Mouse (Mus musculus): ENCODE data around the gene Smim5.
"Not testable (repeated sequence)": the region's sequence is repeated elsewhere in the genome, so short reads cannot be mapped to it uniquely, and the experiment has no call there.

Gene Smim5

DNA sequence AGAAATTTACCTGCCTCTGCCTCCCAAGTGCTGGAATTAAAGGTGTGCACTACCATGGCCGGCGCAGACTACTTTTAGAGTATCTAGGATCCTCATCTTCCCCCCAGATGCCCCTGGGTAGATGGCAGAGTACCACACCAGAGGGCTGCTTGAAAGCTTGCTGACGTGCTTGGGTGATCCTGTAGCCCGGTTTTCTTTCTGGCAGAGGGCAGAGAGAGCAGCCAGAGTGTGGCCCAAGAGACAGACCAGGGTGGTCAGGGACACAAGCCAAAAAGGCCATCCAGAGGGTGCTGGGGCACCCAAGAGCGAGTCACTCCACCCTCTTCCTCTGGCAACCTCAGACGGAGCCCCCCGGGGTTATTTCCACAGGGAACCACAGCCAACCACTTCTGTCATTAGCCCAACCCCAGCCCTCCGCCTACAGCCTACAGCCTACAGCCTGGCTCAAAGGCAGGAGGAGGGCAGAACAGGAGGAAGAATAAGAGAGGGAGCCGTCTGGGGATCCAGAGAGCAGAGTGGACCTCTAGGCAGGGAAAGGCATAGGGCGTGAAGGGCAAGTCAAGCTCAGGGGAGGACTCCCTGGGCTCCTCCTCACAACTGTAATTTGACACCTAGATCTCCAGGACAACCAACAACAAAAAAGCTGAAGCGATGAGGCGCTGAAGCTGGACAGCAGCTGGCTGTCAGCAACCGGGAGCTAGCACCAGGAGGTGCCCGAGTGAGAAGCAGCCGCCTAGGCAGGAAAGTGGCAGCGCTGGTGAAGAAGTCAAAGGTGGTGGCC, at the start of gene Smim5:
TSS of gene Smim5 (plus strand) at position 481 of the 781 bp plus-strand sequence.
- DNase-seq (ENCODE audit: inconsistent age in 2 of 2, low spot score in 1 of 2) = peak in 1 of 2 experiments; percentile 61

DNA sequence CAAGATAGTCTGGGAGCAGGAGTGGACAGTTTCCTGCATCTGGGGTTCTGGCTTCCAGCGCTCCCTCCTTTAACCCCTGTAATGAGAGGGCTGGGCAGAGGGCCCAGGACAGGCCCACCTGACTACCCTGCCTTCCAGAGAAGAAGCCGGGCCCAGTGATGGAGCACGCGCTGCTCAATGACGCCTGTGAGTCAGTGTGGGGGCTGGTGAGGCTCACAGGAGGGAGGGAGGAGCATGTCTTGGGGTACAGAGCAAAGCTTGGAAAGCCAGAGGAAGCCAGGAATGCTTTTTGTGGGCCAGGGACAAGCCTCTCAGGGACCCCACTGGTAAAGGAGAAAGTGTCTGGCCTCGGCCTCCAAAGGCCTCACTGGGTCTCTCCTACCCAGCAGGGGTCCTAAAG, 45.1 kb upstream of the Smim5 start:
- DNase-seq (ENCODE audit: inconsistent age in 2 of 2, low spot score in 1 of 2) = no peak

DNA sequence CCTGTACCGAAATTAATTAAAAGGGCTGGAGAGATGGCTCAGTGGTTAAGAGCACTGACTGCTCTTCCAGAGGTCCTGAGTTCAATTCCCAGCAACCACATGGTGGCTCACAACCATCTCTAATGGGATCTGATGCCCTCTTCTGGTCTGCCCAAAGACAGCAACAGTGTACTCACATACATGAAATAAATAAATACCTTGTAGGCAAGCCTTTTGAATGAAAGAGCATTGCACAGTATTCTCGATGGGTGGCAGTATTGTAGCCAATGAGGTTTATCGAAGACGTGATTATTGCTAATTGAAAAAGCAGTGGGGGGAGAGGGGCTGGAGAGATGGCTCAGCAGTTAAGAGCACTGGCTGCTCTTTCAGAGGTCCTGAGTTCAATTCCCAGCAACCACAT, 42.6 kb upstream of the Smim5 start:
- not testable (repeated sequence) for DNase-seq (ENCODE audit: inconsistent age in 2 of 2, low spot score in 1 of 2)

DNA sequence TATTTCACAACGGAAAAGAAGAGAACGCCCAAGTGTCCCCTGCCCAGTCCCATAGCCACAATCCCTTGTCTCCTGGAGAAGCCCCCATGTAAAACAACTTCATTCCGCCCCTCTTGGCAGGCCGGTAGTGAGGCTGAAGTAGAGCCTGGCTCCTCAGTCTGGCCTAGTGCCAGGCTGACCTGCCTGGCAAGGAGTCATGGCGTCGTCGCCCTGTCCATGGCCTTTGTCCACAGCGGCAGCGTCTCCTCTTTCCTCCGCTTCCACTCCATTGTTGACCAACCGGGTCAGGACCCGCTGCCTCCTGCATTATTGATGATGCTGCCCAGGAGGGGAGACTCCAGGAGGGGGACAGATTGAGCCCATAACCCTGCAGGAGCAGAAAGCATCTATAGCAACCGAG, 41.8 kb upstream of the Smim5 start:
- DNase-seq (ENCODE audit: inconsistent age in 2 of 2, low spot score in 1 of 2) = peak in 1 of 2 experiments; percentile 43

DNA sequence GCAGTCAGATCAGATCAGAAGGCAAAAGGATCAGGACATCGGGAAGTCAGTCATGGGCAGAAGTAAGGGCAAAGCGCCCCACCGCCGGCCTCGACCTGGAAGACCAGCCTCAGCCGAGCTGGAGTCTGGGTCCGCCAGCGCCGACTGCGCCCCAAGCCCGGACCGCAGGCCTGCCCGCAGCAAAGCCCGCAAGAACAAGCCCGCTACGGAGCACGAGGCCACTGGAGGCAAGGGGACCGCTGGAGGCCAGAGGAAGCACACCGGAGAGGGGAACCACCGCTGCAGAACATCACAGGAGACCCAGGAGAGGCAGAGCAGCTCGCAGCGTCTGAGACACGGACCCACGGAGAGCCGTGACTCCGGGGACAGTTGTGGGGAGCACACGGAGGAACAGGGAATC, 41.4 kb upstream of the Smim5 start, which contains the start of gene Myo15b:
TSS of gene Myo15b (plus strand) at position 53 of the 400 bp plus-strand sequence.
- no peak for DNase-seq (ENCODE audit: inconsistent age in 2 of 2, low spot score in 1 of 2)

DNA sequence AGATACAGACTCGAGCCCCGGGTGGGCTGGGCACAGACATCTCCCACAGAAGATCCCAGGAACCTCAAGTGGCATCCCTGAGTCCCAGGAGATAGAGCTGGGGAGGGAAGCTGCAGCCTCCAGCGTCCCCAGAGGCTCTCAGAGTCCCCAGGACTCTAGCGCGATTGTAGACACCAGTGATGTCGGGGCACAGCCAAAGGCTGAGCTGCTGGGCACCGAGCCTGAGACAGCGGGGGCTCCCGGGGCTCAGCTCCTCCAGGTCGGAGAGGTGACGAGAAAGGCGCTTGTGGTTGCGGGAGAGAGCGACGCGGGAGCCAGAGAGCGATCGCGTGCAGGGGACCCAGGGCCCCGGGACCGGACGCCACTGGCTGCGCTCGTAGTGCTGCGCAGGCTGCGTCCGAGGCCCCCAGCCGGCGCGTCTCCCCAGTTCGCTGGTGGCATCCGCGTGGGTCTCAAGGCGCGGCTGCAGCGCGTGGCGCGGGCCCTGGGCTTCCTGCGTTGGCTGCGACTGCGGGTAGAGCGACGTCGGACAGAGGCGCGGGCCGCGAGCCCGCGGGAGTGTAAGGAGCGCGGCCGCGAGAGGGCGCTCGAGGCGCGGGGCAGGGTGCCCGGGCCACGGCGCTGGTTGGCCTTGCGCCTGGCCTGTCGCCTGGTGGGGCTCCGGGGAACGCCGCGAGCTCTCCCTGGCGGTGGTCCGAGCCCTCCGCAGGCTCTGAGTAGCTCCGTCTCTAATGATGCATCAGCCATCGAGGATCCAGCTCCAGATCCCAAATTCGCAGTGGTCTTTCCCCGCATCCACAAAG, 40.4 kb upstream of the Smim5 start:
- peak; percentile 91 to 95 for DNase-seq (ENCODE audit: inconsistent age in 2 of 2, low spot score in 1 of 2)

DNA sequence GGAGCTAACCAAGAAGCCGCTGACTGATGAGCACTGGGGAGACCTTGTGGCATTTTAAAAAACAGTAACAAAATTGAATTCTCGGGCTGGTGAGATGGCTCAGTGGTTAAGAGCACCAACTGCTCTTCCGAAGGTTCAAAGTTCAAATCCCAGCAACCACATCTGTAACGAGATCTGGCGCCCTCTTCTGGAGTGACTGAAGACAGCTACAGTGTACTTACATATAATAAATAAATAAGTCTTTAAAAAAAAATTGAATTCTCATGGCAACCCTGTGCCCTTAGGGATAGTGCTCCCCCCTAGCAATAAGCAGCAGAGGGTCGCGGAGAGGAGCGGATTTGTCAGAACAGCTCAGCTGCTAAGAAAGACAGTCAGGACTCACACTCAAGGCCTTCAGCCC, 35.9 kb upstream of the Smim5 start:
- no peak for DNase-seq (ENCODE audit: inconsistent age in 2 of 2, low spot score in 1 of 2)

DNA sequence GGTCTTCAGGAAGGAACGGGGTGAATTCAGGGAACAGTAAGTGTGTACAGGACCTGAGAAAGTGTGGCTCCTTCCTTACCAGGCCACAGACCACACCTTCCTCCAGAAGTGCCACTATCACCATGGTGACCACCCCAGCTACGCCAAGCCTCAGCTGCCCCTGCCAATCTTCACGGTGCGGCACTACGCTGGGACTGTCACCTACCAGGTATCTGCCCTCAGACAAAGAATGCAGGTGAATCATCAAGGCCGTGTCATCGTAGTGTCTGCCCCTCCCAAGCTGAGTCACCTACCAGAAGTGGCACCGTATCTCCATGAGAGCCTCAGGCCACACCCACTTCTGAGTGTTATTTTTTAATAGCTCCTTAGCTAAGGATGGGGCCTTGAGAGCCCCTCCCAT, 30.4 kb upstream of the Smim5 start:
- DNase-seq (ENCODE audit: inconsistent age in 2 of 2, low spot score in 1 of 2) = peak; percentile 37 to 49

DNA sequence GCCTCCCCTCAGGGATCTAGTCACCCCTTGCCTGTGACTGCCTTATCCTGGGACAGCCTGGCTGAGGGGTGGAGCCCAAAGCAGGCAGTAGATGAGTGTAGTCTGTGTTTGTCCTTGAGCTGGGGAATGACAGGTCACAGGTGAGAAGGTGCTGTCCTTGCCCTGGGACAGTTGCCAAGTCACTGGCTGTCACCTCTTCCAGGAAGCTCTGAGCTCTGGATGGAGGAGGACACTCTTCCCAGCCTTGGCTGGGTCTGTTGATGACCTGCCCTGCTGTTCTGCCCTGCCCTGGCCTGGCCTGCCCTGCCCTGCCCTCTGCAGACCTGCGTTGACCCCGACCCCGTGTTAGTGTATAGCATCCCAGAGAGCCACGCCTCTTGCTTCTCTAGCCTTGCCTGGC, 27.3 kb upstream of the Smim5 start:
- DNase-seq (ENCODE audit: inconsistent age in 2 of 2, low spot score in 1 of 2) = no peak

DNA sequence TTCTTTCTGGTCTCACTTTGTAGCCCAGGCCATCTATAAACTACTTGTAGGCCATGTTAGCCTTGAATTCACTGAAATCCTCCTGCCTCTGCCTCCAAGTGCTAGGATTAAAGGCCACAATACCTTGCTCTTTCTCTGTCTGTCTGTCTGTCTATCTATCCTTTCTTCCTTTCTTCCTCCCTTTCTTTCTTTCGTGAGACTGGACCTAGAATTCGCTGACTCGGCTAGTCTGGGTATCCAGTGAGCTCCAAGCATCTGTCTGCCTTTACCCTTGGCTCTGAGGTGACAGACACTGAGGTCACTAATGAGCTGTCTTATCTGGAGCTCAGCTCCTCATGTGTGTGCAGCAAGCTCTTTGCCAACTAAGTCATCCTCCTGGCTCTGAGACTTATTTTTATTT, 23.8 kb upstream of the Smim5 start:
- no peak for DNase-seq (ENCODE audit: inconsistent age in 2 of 2, low spot score in 1 of 2)

DNA sequence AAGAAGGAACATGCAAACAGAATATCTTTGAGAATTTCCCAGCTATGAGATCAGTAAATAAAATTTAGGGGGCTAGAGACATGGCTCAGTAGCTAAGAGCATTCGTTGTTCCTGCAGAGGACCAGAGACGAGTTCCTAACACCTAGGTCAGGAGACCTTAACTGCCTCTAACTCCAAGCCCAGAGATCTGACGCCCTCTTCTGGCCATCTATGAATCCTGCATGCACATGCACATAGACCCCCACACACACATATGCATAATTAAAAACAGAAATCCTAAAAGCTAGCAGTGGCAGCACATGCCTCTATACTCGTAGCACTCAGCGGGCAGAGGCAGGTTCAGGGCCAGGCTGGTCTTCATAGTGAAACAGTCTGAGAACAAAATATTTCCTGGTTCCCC, 23.3 kb upstream of the Smim5 start:
- DNase-seq (ENCODE audit: inconsistent age in 2 of 2, low spot score in 1 of 2) = no peak

DNA sequence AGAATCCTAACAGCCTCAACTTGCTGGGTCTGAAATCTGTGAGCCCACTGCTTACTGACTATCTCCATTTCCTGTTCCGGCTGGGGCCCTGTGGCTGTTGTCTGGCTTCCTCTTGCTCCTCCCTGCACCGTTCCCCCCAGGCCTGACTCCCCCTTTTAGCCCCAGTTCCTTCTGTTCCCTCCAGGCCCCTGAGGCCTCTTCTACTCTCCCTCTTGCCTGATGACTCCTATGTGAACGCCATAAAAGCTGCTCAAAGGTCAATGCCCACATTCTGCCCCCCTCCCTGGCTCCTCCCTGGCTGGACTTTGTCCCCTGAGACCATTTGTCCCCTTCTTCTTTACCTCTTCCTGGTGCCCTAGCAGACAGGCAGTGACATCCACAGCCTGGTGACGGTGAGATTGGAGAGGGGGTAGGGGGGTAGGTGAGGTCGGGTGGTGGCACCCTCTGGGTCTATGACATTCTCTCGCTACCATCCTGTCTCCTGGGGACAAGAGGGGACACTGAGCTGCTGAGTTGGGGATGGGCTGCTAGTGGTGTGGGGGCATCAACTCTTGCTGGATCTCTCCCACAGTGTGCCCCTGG, 22.5 kb upstream of the Smim5 start:
- no peak for DNase-seq (ENCODE audit: inconsistent age in 2 of 2, low spot score in 1 of 2)

DNA sequence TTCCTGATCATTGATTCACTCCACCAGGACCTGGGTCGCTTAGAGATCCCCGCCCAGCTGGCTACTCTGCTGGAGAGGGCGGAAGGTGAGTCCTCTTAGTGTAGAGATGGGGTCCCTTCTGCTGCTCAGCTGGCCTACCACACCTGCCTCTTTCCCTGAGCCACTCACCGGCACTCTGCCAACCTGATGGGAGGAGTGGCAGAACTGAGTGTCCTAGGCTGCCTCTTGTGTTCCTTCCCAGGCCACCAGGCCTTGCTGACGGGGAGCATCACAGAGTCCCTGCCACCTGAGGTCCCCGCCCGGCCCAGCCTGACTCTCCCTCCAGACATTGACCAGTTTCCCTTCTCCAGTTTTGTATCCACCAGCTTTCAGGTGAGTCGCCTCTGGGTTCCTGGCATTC, 21.7 kb upstream of the Smim5 start:
- DNase-seq (ENCODE audit: inconsistent age in 2 of 2, low spot score in 1 of 2) = no peak

DNA sequence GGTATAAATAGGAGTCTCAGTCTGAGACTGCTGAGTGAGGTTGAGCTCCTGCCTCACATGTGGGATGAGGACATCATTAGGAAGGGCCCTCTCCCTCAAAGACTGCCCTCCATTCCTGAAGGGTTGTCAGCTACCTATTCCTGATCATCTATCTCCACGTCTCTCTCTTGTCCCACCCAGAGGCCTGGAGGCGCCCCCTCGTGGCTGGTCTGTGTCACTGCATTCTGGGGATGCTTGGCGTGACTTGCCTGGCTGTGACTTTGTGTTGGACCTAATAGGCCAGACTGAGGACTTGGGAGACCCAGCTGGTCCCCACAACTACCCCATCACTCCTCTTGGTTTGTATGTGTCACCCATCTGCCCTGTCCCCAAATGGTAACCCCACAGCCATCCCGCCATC, 18.8 kb upstream of the Smim5 start:
- peak in 1 of 2 experiments; percentile 73 for DNase-seq (ENCODE audit: inconsistent age in 2 of 2, low spot score in 1 of 2)

DNA sequence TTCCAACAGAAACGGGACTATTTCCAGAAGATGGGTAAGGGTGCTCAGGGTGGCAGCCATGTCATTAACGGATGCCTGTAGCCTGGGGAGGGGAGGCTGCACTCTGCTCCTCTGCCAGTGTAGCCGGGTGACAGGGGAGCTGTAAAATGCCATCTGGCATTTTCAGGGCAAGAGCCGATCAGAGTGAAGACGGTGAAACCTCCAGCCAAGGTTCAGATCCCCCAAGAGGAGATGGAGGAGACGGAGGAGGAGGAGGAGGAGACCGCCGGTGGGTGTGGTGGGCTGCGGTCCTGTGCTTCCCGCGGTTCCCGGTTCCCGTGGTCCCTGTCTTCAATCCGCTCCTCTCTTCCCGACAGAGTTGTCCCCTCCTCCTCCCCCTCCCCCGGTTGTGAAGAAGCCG, 16.5 kb upstream of the Smim5 start:
- DNase-seq (ENCODE audit: inconsistent age in 2 of 2, low spot score in 1 of 2) = no peak

DNA sequence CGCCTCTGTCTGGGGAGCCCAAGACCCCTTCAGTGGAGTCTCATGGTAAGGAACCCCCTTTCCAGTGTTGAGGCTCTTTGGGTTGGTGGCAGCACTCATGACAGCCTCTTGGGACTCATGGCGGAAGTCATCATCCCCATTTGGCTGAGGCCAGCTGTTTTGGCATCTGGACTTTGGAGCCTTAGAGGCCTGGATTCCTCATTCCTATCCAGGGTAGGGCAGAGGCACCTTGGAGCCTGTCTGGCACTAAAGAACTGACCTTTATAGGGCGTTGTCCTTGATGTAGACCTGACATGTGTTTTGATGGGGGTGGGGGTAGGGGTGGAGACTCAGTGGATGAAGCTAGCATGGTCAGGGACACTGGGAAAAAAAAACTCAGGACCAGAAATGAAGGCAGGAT, 15.4 kb upstream of the Smim5 start:
- DNase-seq (ENCODE audit: inconsistent age in 2 of 2, low spot score in 1 of 2) = no peak

DNA sequence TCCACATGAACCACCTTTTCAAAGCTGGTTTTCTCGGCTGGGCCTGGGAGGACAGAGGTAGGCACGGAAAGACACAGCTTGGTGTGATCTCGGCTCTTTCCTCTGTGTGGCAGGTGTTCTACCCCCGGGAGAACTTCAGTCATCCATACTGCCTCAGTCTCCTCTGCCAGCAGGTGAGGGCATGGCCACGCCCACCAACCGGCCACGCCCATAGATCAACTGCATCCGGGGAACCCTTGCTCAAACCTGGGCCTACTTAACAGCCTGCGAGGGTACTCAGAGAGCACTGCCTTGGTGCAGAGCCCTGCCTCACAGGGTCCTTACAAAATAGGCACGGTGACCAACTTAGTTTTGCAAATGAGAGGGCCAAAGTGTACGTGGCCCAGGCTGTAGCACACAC, 14.5 kb upstream of the Smim5 start:
- no peak for DNase-seq (ENCODE audit: inconsistent age in 2 of 2, low spot score in 1 of 2)

DNA sequence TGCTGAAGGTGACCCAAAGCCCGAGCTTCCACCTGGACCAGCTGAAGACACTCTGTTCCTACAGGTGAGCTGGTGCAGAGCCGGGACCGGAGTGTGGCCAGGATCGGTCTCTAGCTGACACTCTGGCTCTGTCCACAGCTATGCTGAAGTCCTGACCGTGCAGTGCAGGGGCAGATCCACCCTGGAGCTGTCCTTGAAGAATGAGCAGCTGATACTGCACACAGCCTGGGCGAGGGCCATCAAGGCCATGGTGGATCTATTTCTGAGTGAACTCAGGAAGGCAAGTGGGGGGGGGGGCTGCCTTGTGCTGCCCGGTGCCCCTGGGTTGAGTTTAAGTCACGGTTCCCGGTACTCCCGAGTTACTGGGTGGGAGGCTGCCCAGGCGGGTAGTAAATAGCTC, 13.3 kb upstream of the Smim5 start:
- peak; percentile 51 to 63 for DNase-seq (ENCODE audit: inconsistent age in 2 of 2, low spot score in 1 of 2)

DNA sequence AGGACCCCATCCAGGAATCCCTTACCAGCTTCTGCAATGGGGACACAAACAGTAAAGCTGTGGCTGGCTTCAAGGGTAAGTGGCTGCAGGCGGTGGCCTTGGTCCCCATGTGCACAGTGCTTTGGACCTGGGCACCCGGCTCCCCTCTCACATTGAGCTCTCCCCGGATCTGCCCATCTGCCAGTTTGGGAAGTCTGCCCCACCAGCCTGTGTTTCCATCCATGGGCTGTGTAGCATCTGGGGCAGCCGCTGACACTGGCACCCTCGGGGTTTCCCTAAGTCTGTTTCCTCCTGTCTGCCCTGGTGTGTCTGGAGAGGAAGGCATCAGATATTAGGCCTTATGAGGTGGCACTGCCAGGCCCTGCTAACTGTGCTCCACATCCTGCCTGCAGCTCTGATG, 11.7 kb upstream of the Smim5 start:
- no peak for DNase-seq (ENCODE audit: inconsistent age in 2 of 2, low spot score in 1 of 2)

DNA sequence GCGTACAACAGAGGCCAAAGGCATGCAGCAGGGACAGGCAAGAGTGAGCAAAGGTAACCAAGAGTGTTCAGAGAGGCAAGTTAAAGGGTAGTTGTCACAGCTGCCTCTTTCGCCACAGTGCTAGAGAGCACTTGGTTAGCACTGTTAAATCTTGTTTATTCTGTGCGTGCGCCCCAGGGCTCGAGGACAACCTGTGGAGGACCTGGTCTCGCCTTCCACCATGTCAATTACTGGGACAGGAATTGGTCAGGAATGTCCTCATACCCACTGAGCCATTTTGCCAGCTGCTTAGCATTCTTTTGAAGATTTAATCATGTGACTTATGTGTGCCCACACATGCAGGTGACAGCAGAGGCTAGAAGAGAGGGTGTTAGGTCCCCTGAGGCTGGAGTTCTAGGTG, 10.6 kb upstream of the Smim5 start:
- no peak for DNase-seq (ENCODE audit: inconsistent age in 2 of 2, low spot score in 1 of 2)

DNA sequence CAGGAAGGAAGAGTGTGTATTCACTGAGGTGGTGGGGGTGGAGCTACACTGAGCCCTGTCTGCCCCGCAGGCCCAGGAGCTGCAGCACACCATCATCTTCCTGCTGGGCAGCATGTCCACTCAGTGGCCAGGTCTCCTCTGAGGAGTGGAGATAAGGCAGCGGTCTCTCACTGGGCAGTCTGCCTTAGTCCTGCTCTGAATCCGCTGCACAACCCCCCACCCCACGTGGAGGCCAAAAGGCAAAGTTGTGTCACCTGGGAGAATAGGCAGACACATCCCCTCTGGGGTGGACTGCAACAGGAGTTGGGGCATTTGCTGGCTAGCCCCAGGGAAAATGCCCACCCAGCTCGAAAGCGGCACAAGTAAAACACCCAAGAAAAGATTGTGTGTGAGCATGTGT, 7.6 kb upstream of the Smim5 start:
- no peak for DNase-seq (ENCODE audit: inconsistent age in 2 of 2, low spot score in 1 of 2)

DNA sequence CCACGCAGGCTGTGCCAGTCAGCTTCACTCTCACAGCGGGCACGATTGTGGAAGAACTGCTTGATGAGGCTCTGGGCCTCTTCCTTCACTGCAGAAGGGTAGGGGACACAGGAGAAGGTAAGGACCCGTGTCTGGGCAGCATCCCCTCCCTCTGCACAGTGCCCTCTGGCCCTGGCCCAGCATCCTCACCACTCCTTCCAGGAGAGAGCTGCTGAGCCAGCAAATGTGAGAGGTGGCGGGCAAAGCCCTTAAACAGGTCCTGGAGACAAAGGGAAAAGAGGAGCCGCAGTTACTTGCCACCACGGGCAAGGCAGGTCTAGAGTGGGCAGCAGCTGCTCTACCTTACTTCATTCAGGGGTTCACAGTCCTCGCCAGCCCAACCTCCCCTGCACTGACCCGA, 6.7 kb upstream of the Smim5 start:
- no peak for DNase-seq (ENCODE audit: inconsistent age in 2 of 2, low spot score in 1 of 2)
